Mouse (Mus musculus): ENCODE results near the gene Eid3.

Eid3 gene

GRCm38 (mm10) chr10:82866356-82866755, at the start of gene Eid3:
Gene Eid3 (plus strand): TSS chr10:82866626.
- DNase-seq (ENCODE audit: low spot score): no peak

- no peak for DNase-seq (ENCODE audit: low spot score)
These were observed 48.9 kb upstream of the Eid3 start for GRCm38 (mm10) chr10:82817514-82817913.

- no peak for DNase-seq (ENCODE audit: low spot score)
These were observed 48.5 kb upstream of the Eid3 start for GRCm38 (mm10) chr10:82817936-82818335.

- DNase-seq (ENCODE audit: low spot score): no peak
These were observed 47.8 kb upstream of the Eid3 start for GRCm38 (mm10) chr10:82818661-82819060.

- DNase-seq (ENCODE audit: low spot score): no peak
These were observed 43.2 kb upstream of the Eid3 start for GRCm38 (mm10) chr10:82823108-82823778.

GRCm38 (mm10) chr10:82823779-82824177, 42.6 kb upstream of the Eid3 start:
- no peak for DNase-seq (ENCODE audit: low spot score)

GRCm38 (mm10) chr10:82824541-82824940, 41.9 kb upstream of the Eid3 start:
- DNase-seq (ENCODE audit: low spot score): no peak

GRCm38 (mm10) chr10:82826516-82826915, 39.9 kb upstream of the Eid3 start:
- no peak for DNase-seq (ENCODE audit: low spot score)

GRCm38 (mm10) chr10:82833926-82834325, 32.5 kb upstream of the Eid3 start, which contains the start of gene Txnrd1:
Gene Txnrd1 (plus strand): TSS chr10:82833951.
- no peak for DNase-seq (ENCODE audit: low spot score)

- DNase-seq (ENCODE audit: low spot score): no peak
These were observed 30.5 kb upstream of the Eid3 start for GRCm38 (mm10) chr10:82835898-82836297.

- DNase-seq (ENCODE audit: low spot score): no peak
These were observed 28.0 kb upstream of the Eid3 start for GRCm38 (mm10) chr10:82838390-82838789.

GRCm38 (mm10) chr10:82844090-82844489, 22.3 kb upstream of the Eid3 start:
- DNase-seq (ENCODE audit: low spot score): no peak

- no peak for DNase-seq (ENCODE audit: low spot score)
These were observed 21.7 kb upstream of the Eid3 start for GRCm38 (mm10) chr10:82844731-82845130.

- DNase-seq (ENCODE audit: low spot score): no peak
These were observed 18.5 kb upstream of the Eid3 start for GRCm38 (mm10) chr10:82847821-82848459.

- DNase-seq (ENCODE audit: low spot score): no peak
These were observed 16.6 kb upstream of the Eid3 start for GRCm38 (mm10) chr10:82849686-82850353.

- no peak for DNase-seq (ENCODE audit: low spot score)
These were observed 16.1 kb upstream of the Eid3 start for GRCm38 (mm10) chr10:82850354-82850752.

- DNase-seq (ENCODE audit: low spot score): no peak
These were observed 14.7 kb upstream of the Eid3 start for GRCm38 (mm10) chr10:82851751-82852150.

- no peak for DNase-seq (ENCODE audit: low spot score)
These were observed 8.3 kb upstream of the Eid3 start for GRCm38 (mm10) chr10:82858032-82858680.

- DNase-seq (ENCODE audit: low spot score): peak; percentile 85
These were observed 7.5 kb upstream of the Eid3 start for GRCm38 (mm10) chr10:82858691-82859532.

GRCm38 (mm10) chr10:82859533-82859915, 6.9 kb upstream of the Eid3 start:
- DNase-seq (ENCODE audit: low spot score): peak; percentile 18

GRCm38 (mm10) chr10:82860181-82860928, 6.1 kb upstream of the Eid3 start:
- peak; percentile 69 for DNase-seq (ENCODE audit: low spot score)

All from urinary bladder, postnatal 25 days (tissue).